Mouse (Mus musculus) activated CD4-positive, CD25-positive, alpha-beta regulatory T cell, adult 4 months (primary cell): ENCODE data around the gene Grpel1. TPM values are rescaled to one million over a fixed set of nuclear protein-coding genes. Genes with fewer than 3 reads are reported as not detected.

Experiments
- ATAC-seq: one replicate; pipeline ENCODE4 v1.8.0; 2017
- polyA plus RNA-seq, 2 experiments: library from polyadenylated mRNA; unstranded; fragments of 100-300 nt; shearing (Covaris generic); gene quantifications; one replicate each; pipeline ENCODE4 v1.2.1; 2017

Gene Grpel1
- 10 to 100 TPM; 40.7 to 42.1 TPM for polyA plus RNA-seq

GRCm38 (mm10) chr5:36464709-36465661, at the start of gene Grpel1:
TSS of gene Grpel1 (plus strand) at chr5:36464998.
- peak; percentile 91 for ATAC-seq

GRCm38 (mm10) chr5:36419861-36420260, 44.9 kb upstream of the Grpel1 start:
- ATAC-seq = no peak

GRCm38 (mm10) chr5:36422689-36423088, 42.1 kb upstream of the Grpel1 start:
- ATAC-seq = no peak

GRCm38 (mm10) chr5:36424676-36425075, 40.1 kb upstream of the Grpel1 start:
- no peak for ATAC-seq

- ATAC-seq = no peak
Measured at GRCm38 (mm10) chr5:36426404-36426803, 38.4 kb upstream of the Grpel1 start.

GRCm38 (mm10) chr5:36427831-36428230, 37.0 kb upstream of the Grpel1 start:
- ATAC-seq = no peak

- ATAC-seq = no peak
Measured at GRCm38 (mm10) chr5:36429551-36429950, 35.2 kb upstream of the Grpel1 start.

- ATAC-seq = no peak
Measured at GRCm38 (mm10) chr5:36431711-36432110, 33.1 kb upstream of the Grpel1 start.

- ATAC-seq = no peak
Measured at GRCm38 (mm10) chr5:36434398-36434967, 30.3 kb upstream of the Grpel1 start.

GRCm38 (mm10) chr5:36436858-36437257, 27.9 kb upstream of the Grpel1 start:
- no peak for ATAC-seq

GRCm38 (mm10) chr5:36440741-36441140, 24.1 kb upstream of the Grpel1 start:
- ATAC-seq = no peak

GRCm38 (mm10) chr5:36444611-36445010, 20.2 kb upstream of the Grpel1 start:
- no peak for ATAC-seq

- no peak for ATAC-seq
Measured at GRCm38 (mm10) chr5:36445028-36445427, 19.8 kb upstream of the Grpel1 start.

- ATAC-seq = no peak
Measured at GRCm38 (mm10) chr5:36446166-36446890, 18.5 kb upstream of the Grpel1 start.

- no peak for ATAC-seq
Measured at GRCm38 (mm10) chr5:36447872-36448271, 16.9 kb upstream of the Grpel1 start.

GRCm38 (mm10) chr5:36449710-36450358, 15.0 kb upstream of the Grpel1 start:
- ATAC-seq = no peak

- ATAC-seq = no peak
Measured at GRCm38 (mm10) chr5:36451119-36451518, 13.7 kb upstream of the Grpel1 start.

- ATAC-seq = no peak
Measured at GRCm38 (mm10) chr5:36451872-36452389, 12.9 kb upstream of the Grpel1 start.

- no peak for ATAC-seq
Measured at GRCm38 (mm10) chr5:36452821-36453220, 12.0 kb upstream of the Grpel1 start.

- ATAC-seq = no peak
Measured at GRCm38 (mm10) chr5:36457706-36458105, 7.1 kb upstream of the Grpel1 start.

GRCm38 (mm10) chr5:36458926-36459325, 5.9 kb upstream of the Grpel1 start:
- ATAC-seq = peak; percentile 45

GRCm38 (mm10) chr5:36460712-36461111, 4.1 kb upstream of the Grpel1 start:
- ATAC-seq = no peak
